Mouse (Mus musculus): Measurements from ENCODE around the gene Golt1a. TPM values are rescaled to one million over a fixed set of nuclear protein-coding genes. Genes with fewer than 3 reads are reported as not detected.

Golt1a gene
- polyA plus RNA-seq, 1 experiment from 2014 or later = not detected

DNA sequence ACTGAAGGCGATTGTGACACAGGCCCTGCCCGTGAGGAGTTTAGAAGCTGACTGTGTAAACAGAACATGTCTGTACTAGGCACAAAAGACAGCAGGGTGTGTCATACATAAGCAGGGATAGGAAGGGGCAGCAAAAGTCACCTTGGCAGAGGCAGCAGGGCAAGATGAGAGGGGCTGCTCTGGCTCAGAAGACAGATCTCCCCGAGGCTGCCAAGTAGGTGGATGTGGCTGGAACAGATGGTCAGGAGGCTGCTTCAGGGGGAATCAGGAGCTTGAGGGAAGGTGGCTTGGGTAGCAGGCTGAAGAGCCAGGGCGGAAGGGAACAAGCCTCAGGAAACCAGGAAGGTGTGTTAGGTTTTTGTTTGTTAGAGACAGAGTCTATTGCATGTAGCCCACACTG, 60.8 kb downstream of the Golt1a start:
- no peak overlapping the region for H3K4me3 ChIP-seq
- H3K36me3 ChIP-seq = no peaks in the 10 kb centered on the region
- H3K4me2 ChIP-seq = no peak overlapping the region
- 81% methylated on average over 4 of the region's 4 CpGs for WGBS
- ATAC-seq (ENCODE audit: low FRiP score) = no peak
- no peaks in the 10 kb centered on the region for H3K9me3 ChIP-seq
- H3K27me3 ChIP-seq = peaks cover 17% of the 10 kb centered on the region
- no peak overlapping the region for H3K27ac ChIP-seq
- H3K9ac ChIP-seq = no peak overlapping the region
- H3K4me1 ChIP-seq (replicated peaks) = peaks cover 23% of the 10 kb centered on the region

DNA sequence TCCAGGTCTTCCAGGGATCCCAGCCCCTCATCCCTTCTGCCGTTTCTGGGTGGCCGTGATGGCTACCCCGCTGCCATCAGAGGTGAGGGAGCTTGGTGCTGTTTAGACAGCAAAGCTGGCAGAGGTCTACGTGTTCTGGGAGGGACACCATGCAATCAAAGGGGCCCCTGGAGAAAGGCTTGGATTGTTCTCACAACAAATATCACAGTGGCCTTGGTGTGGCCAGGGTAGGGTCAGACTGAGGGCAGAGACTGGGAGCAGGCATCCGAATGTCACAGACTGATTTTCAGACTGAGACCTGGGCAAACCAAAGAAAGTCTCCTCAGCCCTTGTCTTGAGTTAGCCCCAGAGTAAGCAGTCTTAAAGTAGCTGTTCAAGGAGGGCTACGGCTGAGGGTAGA, 61.8 kb downstream of the Golt1a start:
- WGBS = 82% methylated on average over 6 of the region's 6 CpGs
- Histone ChIP-seq H3K4me2 (no peak overlapping the region), H3K9ac (no peak overlapping the region), H3K27ac (no peak overlapping the region), H3K9me3 (no peaks in the 10 kb centered on the region), H3K27me3 (peaks cover 7% of the 10 kb centered on the region), H3K4me3 (no peak overlapping the region), H3K4me1 (replicated peaks) (peaks cover 29% of the 10 kb centered on the region), H3K36me3 (no peaks in the 10 kb centered on the region)
- no peak for ATAC-seq (ENCODE audit: low FRiP score)

DNA sequence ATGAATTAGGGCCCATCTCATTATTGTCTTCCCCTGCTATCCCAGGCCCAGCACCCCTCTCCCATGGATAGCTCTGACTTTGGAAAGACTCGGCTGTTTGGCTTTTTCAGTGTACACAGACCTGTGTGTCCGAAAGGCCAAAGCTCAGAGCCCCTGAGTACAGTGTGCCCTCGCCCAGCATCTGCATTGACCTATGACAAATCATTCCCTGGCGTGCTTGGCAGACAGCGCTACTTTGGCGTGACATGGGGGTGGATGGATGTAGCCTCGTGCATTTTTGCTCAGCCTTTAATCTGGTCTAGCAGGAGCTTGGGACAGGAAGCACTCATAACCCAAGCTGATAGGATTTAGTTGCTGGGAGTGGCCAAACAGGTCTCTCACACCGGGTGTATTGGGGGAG, 62.5 kb downstream of the Golt1a start:
- H3K4me1 ChIP-seq (replicated peaks) = peaks cover 25% of the 10 kb centered on the region
- H3K4me2 ChIP-seq = no peak overlapping the region
- H3K27me3 ChIP-seq = 0 out of 2 replicates have a peak, but pooled peaks cover under 1% of the 10 kb centered on the region
- no peak for ATAC-seq (ENCODE audit: low FRiP score)
- H3K4me3 ChIP-seq = no peak overlapping the region
- no peaks in the 10 kb centered on the region for H3K9me3 ChIP-seq
- no peak overlapping the region for H3K27ac ChIP-seq
- 71% methylated on average over 8 of the region's 8 CpGs for WGBS
- 0 out of 2 replicates have a peak, but pooled peaks cover under 1% of the 10 kb centered on the region for H3K36me3 ChIP-seq
- no peak overlapping the region for H3K9ac ChIP-seq

Other genes with a start within 250 kb of the Golt1a start
- 29.2 TPM in 2 replicates for gene Ppp1r15b, start 178.7 kb upstream of the Golt1a start, polyA plus RNA-seq (2015; fragmentation: Nextera tagmentation; extraction: Ambion mirVana)
- 20.4 and 20.7 TPM in 2 replicates for gene Plekha6, start 145.6 kb upstream of the Golt1a start, polyA plus RNA-seq (2015; fragmentation: Nextera tagmentation; extraction: Ambion mirVana)
- 0.38 TPM in 1 of 2 replicates, not detected in the other for gene Kiss1, start 12.1 kb downstream of the Golt1a start, polyA plus RNA-seq (2015; fragmentation: Nextera tagmentation; extraction: Ambion mirVana)
- gene Ren1, start 40.7 kb downstream of the Golt1a start, polyA plus RNA-seq (2015; fragmentation: Nextera tagmentation; extraction: Ambion mirVana) = 3.7 and 4.2 TPM in 2 replicates
- gene Etnk2, start 53.8 kb downstream of the Golt1a start, polyA plus RNA-seq (2015; fragmentation: Nextera tagmentation; extraction: Ambion mirVana) = 9.9 and 10.3 TPM in 2 replicates
- 7.9 and 8.0 TPM in 2 replicates for gene Sox13, start 114.6 kb downstream of the Golt1a start, polyA plus RNA-seq (2015; fragmentation: Nextera tagmentation; extraction: Ambion mirVana)

All from hindbrain, embryonic 13.5 days (tissue).